Mouse (Mus musculus) gastrocnemius, adult 2 months (tissue): ENCODE measurements at regions not wholly inside any gene's neighbourhood (a gene's known extent, or its start where the extent isn't known, plus 50 kb on each side); places are given as distances from the start of the nearest gene placed in this dataset.

ENCODE experiments used
- DNase-seq: peaks from one replicate; pipeline ENCODE4 v3.0.0; 2022
- H3K27ac ChIP-seq: fragments of 200-600 bp; 2 replicates; pipeline ENCODE4 v1.8.1; 2022; ENCODE audit warnings: mild to moderate bottlenecking
- H3K4me3 ChIP-seq: fragments of 200-600 bp; 2 replicates; pipeline ENCODE4 v1.8.1; 2022; ENCODE audit warnings: mild to moderate bottlenecking, moderate library complexity
- CTCF ChIP-seq: fragments of 200-600 bp; IDR thresholded peaks from 2 replicates; pipeline ENCODE4 v1.8.1; 2022; ENCODE audit warnings: antibody characterized with exemption, mild to moderate bottlenecking, moderate library complexity
- intact Hi-C: fragments of 180-260 bp; cut with DNase I; formaldehyde crosslinking; loops from one replicate; pipeline ENCODE4 v1.15.1; 2025

- Histone ChIP-seq H3K27ac (no peak overlapping the region), H3K4me3 (no peak overlapping the region)
- no peak for TF ChIP-seq CTCF
- intact Hi-C loops = no loop called here
- no peak for DNase-seq
Observed at GRCm38 (mm10) chr4:119044836-119045235, 63.7 kb upstream of the Slc2a1 start.

- DNase-seq = no peak
- no peak overlapping the region for H3K27ac ChIP-seq
- H3K4me3 ChIP-seq = no peak overlapping the region
- intact Hi-C loops = no loop called here
- TF ChIP-seq CTCF = no peak
Observed at GRCm38 (mm10) chr4:119050867-119051353, 57.6 kb upstream of the Slc2a1 start.

DNA sequence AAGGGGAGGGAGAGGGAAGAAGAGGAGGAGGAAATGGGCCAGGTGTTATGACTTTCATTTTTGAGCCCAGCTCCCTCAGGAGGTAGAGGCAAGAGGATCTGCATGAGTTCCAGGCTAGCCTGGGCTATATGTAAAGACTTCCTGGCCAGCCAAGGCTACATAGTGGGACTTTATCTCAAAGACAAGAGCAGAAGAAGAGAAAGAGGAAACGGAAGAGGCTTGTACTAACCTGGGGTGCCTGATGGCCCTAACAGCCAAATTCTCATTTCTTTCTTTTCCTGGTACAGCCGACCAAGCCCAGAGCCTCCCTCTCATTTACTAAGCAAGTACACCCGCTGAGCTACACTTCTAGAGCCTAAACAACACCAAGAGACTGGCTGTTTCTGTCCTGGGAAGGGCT, 56.0 kb upstream of the Slc2a1 start:
- intact Hi-C loops = no loop called here
- no peak for DNase-seq
- no peak overlapping the region for H3K4me3 ChIP-seq
- no peak overlapping the region for H3K27ac ChIP-seq
- TF ChIP-seq CTCF = no peak

GRCm38 (mm10) chr4:119053241-119053640, 55.3 kb upstream of the Slc2a1 start:
- DNase-seq = no peak
- intact Hi-C loops = no loop called here
- Histone ChIP-seq H3K27ac (no peak overlapping the region), H3K4me3 (no peak overlapping the region)
- no peak for TF ChIP-seq CTCF

DNA sequence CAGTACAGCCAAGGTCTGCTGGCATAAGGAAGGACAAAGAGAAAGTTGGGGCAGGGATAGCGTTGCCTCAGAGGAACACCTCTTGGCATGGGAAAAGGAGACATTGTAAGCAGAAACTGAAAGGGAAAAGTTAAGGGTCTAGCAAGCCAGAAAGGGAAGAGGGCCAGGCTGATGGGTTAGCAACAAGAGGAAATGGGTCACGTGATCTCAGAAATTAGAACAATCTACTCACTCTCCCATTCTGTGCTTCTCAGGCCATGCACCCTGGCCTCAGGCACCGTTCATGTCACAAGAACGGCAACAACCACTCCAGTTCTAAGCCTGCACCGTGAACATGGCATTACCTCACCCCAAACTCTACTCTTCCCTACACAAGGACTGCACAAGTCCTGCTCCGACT, 54.8 kb upstream of the Slc2a1 start:
- no peak overlapping the region for H3K27ac ChIP-seq

GRCm38 (mm10) chr4:119054129-119054528, 54.4 kb upstream of the Slc2a1 start:
- no peak for TF ChIP-seq CTCF
- no peak overlapping the region for H3K27ac ChIP-seq
- intact Hi-C loops = no loop called here
- no peak overlapping the region for H3K4me3 ChIP-seq
- DNase-seq = no peak

More for the DNA sequence above, 54.8 kb upstream of the Slc2a1 start:
- intact Hi-C loops = no loop called here
- no peak for DNase-seq
- no peak for TF ChIP-seq CTCF
- no peak overlapping the region for H3K4me3 ChIP-seq

- no peak for TF ChIP-seq CTCF
- intact Hi-C loops = no loop called here
Observed at GRCm38 (mm10) chr4:119057191-119057590, 51.3 kb upstream of the Slc2a1 start.

GRCm38 (mm10) chr4:119057826-119058225, 50.7 kb upstream of the Slc2a1 start:
- no peak for TF ChIP-seq CTCF

More at GRCm38 (mm10) chr4:119057191-119057590, 51.3 kb upstream of the Slc2a1 start:
- no peak for DNase-seq
- Histone ChIP-seq H3K4me3 (no peak overlapping the region), H3K27ac (no peak overlapping the region)

More at GRCm38 (mm10) chr4:119057826-119058225, 50.7 kb upstream of the Slc2a1 start:
- no peak for DNase-seq
- intact Hi-C loops = no loop called here
- no peak overlapping the region for H3K27ac ChIP-seq
- H3K4me3 ChIP-seq = no peak overlapping the region
